Mouse (Mus musculus) olfactory bulb, adult 2 months (tissue): ENCODE data around the gene Gm21972.

Source experiments
- CTCF ChIP-seq: fragments of 200-500 bp; IDR thresholded peaks from 2 replicates; pipeline ENCODE4 v1.5.1; 2012; ENCODE audit warnings: low read depth, mild to moderate bottlenecking, low read length, moderate library complexity; ENCODE audit not compliant: insufficient read depth
- POLR2A ChIP-seq: fragments of 200-500 bp; IDR thresholded peaks from 2 replicates; pipeline ENCODE4 v1.6.1; 2012; ENCODE audit warnings: mild to moderate bottlenecking, low read depth, low read length, moderate library complexity; ENCODE audit not compliant: insufficient read depth

DNA sequence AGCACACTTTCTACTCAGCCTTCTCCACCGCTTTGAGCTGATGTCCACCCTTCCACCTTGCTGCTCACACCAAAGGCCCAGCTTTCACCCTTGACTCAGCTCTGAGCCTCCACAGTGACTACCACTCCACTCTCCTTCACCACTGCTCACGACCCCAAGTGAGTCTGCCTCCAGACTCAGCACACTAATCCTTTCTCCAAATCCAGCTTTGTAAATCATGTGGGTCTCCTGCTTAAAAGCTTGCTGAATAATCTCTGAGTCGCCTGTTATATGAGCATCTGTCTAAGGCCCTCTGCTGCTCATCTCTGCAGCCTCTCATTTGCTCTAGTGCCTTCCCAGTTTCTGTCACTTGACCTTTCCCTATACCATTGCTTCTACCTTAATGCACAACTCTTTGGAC is 7.6 kb downstream of the Gm21972 start:
- no peak for TF ChIP-seq POLR2A
- TF ChIP-seq CTCF = no peak
